Mouse (Mus musculus): Measurements from ENCODE around the gene Stxbp1.

Gene Stxbp1

GRCm38 (mm10) chr2:32846805-32847467 lies at the start of gene Stxbp1:
Gene Stxbp1, minus strand, starts transcription at chr2:32847245.
- DNase-seq (ENCODE audit: low read depth), result peak; percentile 79

GRCm38 (mm10) chr2:32896507-32897147 lies 49.6 kb upstream of the Stxbp1 start:
- DNase-seq (ENCODE audit: low read depth), result no peak

GRCm38 (mm10) chr2:32895606-32896106 lies 48.6 kb upstream of the Stxbp1 start:
- no peak for DNase-seq (ENCODE audit: low read depth)

GRCm38 (mm10) chr2:32894097-32894496 lies 47.1 kb upstream of the Stxbp1 start:
- no peak for DNase-seq (ENCODE audit: low read depth)

DNA sequence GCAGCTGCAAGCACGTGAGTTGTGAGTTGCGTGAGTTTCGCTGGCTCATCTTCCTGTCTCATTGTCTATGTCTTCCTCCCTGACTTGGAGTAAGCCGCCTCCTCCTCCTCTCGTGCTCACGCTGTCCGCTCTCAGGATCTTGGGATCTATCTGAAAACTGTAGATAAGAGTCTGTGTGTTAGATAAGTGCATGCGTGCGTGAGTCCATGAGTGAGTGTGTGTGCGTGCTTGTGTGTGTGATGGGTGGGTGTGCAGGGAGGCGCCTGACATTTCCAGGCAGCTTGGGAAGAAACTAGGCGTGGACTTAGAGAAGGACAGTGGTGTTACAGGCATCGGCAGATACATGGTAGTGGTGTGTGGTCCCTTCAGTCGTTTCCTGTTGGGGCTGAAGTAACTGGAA lies 45.4 kb upstream of the Stxbp1 start:
- DNase-seq (ENCODE audit: low read depth), result no peak

DNA sequence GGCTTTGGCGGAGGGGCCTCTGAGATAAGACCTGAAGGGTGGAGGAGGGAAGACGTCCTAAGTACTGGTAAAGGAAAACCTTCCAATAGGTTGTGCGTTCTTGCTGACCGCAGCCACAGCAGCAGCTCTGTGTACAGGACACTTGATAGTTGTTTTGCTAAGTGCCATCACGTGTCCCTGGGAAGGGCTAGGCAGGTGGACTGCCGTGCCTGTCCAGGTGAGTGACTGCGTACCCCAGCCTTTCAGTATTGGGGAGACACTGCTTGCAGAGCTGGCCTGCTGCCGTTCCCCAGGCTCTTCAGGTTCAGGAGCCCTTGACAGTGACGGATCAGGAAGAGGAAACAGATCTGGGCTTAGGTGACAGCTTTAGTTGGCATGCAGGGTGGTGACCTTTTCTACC lies 44.2 kb upstream of the Stxbp1 start:
- no peak for DNase-seq (ENCODE audit: low read depth)

GRCm38 (mm10) chr2:32890280-32890679 lies 43.2 kb upstream of the Stxbp1 start:
- no peak for DNase-seq (ENCODE audit: low read depth)

DNA sequence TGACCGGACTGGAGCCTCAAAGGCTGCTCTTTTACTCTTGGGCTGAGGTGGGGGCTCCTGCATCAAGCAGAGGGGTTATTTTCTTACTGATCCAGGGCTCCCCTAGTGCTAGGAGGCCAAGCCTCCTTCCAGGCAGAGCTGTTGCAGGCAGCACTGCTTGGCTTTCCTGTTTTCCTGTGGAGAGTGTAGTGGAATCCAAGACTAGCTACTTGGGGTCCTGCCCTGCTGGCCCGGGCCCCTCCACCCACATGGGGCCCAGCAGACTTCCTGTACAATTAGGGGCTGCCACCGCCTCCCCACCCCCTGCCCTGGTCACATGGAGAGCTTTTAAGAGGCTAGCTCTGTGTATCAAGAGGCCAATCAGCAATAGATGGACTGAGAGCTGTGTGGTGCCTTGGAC lies 41.5 kb upstream of the Stxbp1 start:
- no peak for DNase-seq (ENCODE audit: low read depth)

- DNase-seq (ENCODE audit: low read depth), result no peak
Measured at GRCm38 (mm10) chr2:32888029-32888428, 41.0 kb upstream of the Stxbp1 start.

DNA sequence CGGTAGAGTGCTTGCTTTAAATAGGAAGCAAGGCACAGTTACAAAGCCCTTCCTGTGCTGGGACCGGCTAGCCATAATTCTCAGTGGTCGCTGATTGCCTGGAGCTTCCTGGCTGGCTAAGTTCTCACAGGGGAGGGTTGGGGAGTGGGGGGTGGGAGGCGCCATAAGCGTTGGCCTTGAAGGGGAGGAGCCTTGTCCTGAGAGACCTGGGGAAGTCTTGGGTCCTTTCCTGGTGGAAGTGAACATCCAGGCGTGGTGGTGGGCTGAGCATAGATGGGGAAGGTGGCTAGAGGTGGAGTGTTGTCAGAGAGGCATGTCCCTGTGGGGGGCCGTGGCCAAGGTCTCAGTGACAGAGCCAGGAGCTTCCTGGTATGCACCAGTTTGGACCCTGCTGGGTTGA lies 37.7 kb upstream of the Stxbp1 start:
- DNase-seq (ENCODE audit: low read depth), result no peak

DNA sequence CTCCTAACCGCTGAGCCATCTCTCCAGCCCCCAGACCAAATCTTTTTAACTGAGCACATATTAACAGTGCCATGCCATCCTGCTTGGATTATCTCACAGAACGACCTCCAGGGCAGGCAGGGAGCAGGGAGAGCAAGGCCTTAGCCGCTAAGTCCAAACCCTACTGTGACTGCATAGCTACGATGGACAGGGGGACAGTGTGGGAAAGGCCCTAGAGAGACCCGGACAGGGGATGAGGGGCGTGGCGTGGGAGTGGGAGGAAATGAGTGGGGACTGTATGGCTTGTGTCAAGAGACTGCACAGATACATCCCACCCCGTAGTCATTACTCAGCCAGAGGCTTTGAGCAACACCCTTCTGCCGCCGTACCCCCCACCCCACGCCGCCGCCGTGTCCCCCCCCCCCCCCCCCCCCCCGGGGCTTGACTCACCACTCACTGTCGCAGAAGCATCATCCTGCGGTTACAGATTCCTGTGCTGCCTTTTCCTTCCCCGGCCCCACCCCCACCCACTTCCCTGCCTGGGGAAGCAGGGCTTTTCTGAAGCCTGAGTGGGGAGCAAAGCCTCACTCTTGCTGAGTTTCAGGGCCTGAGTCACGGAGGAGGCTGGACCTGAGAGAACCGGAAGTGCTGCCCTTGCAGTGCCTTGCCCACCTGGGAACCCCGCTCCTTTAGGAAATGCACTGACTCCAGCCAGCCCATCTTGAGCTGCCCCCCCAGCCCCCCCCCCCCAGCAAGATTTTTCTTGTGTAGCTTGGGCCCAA lies 35.4 kb upstream of the Stxbp1 start:
- DNase-seq (ENCODE audit: low read depth), result peak; percentile 76

DNA sequence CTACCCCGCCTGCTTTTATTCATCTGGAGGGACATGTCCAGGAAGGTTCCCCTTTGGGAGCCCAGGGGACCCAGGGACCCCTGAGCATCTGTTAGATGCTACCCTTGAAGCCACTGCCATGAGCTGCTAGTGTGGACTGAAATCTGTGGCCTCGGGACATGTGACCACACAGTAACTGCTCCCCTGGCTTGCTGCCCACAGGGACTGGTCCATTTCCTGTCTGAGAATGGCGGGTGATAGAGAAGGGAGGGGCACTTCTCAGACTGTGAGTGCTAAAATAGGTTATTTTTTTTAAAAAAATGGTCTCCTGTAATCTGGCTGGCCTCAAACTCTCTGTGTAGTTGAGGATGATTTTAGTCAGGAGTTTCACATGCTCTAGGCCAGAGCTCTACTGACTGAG lies 34.7 kb upstream of the Stxbp1 start:
- DNase-seq (ENCODE audit: low read depth), result no peak

DNA sequence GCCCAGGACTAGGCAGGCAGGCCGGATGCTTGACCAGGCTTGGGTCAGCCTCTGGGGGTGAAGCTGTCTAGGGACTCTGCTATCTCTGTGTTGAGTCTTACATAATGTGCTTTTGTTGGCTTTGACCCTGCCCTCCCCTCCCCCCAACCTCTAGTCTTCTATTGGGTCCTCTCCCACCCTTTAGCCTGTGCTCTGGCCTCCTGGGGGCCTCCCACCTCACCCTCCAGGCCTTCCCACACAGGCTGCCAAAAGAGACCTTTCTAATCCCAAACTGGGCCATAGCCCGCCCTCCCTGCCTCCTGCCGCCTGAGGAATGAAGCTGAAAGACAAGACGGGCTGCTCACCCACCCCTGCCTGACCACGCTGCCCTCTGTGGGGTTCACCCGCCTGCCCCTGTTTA lies 34.0 kb upstream of the Stxbp1 start:
- no peak for DNase-seq (ENCODE audit: low read depth)

DNA sequence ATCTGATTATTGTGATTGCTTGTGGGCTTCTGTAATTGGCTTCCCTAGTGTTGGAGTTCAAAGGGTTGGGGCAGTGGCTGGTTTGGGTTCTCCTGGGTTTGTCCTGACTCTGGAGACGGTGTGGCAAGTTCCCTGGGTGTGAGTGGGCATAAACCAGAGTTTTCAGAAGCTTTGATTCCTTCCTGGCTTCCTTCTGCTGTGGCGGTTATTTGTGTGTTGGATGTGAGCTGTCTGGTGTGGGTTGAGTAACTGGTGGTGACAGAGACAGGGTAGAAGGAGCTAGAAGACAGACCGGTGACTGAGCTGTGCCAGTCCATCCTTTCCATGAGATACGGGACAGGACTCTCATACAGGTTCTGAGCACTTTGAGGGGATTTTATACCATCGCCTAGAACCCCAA lies 32.5 kb upstream of the Stxbp1 start:
- no peak for DNase-seq (ENCODE audit: low read depth)

DNA sequence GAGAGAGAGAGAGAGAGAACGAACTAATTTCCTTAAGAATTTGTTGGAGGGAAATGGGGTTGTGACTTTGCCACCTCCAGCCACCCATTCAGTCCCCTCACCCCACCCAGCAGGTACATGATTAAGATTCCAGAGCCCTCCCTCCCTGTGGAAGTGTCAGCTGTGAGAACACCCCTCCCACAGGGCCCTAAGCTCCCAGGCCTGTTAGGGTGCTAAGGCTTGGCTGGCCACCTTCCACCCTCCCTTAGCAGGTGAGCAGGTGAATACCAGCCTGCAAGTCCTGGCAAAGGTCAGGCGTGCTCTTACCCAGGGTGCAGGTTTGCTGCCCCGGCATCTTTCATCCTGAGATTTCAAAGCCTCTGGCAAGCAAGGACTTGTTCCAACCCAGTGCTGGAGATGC lies 31.4 kb upstream of the Stxbp1 start:
- no peak for DNase-seq (ENCODE audit: low read depth)

- no peak for DNase-seq (ENCODE audit: low read depth)
Measured at GRCm38 (mm10) chr2:32877761-32878393, 30.8 kb upstream of the Stxbp1 start.

DNA sequence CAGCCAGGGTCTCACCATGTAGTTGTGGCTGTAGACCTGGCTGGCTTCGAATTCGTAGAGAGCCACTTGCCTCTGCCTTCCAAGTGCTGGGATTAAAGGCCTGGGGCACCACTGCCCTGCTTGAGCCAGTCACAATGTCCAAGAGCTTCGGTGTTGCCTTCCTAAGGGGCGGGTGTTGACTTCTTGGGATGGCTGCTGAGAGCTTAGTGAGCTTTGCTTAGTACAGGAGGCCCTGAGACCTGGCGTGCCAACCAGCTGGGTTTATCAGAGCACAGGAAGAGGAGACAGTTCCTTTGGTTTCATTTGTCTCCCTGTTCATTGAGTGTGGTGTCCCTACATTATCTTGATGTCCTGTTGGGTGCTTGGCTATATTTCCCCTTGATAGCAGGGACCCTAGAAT lies 30.3 kb upstream of the Stxbp1 start:
- no peak for DNase-seq (ENCODE audit: low read depth)

GRCm38 (mm10) chr2:32876490-32877302 lies 29.7 kb upstream of the Stxbp1 start:
- DNase-seq (ENCODE audit: low read depth), result no peak

DNA sequence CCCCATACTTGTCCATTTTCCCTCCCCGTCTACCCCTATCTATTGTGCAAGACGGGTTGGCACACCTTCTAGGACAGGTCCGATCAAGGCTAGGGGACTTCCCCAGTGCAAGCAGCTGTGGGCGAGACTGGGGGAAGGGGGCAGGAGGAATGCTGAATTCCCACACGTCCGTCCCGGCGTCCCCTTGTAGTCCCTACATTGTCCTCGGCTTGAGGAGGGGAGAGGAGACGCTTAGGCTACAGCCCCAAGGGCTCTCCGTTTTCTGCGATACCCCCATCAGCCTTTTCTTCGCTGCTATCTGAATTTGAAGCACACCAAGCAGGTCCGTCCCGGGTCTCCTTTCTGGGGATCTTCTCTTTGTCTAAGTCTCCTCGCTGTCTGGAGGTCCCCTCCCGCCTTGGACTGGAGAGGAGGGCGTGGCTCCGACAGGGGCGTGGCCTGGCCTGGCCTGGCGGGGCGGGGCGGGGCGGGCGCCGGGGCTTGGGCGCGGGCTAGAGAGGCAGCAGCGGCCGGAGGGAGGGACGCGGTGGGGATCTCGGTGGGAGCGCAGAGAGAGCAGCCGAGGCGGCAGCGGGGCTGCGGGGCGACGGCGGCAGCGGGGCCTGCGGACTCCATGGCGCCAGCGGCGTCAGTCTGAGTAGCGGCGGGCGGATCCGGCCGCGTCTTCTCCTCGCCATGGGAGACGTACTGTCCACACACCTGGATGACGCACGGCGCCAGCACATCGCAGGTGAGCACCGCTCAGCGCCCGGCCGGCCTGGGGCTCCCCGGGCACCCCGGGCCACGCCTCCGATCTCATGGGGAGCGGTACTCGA lies 28.8 kb upstream of the Stxbp1 start, which contains the start of gene Fam129b:
Gene Fam129b, plus strand, starts transcription at position 440 of the 815 bp plus-strand sequence.
- peak; percentile 74 for DNase-seq (ENCODE audit: low read depth)

GRCm38 (mm10) chr2:32874951-32875674 lies 28.1 kb upstream of the Stxbp1 start:
- DNase-seq (ENCODE audit: low read depth), result no peak

Data from c-Kit-positive CD71-negative TER-119-negative erythroid progenitor cells, embryonic 14.5 days (primary cell).